Mouse (Mus musculus) mouse trophoblast stem cell (cell line): ENCODE data around the gene Depdc5.
"Not testable (repeated sequence)": the region's sequence is repeated elsewhere in the genome, so short reads cannot be mapped to it uniquely, and the experiment has no call there.

Source experiments
- in situ Hi-C, 2 experiments: fragments of 300-500 bp; cut with MseI, MboI; formaldehyde crosslinking; loops; 2 replicates in 1 of 2; 3 replicates in 1 of 2; pipeline ENCODE4 v1.15.1; 2025

The Depdc5 gene

GRCm38 (mm10) chr5:33028656-33029055, 165.2 kb downstream of the Depdc5 start:
- in situ Hi-C loops, result loop anchor here (10.0 kb wide), 1 partner anchor 94 kb away; no protein-coding TSS in a partner anchor

GRCm38 (mm10) chr5:33030425-33031175, 167.1 kb downstream of the Depdc5 start:
- in situ Hi-C loops, result no loop called here

GRCm38 (mm10) chr5:33032036-33032773, 168.7 kb downstream of the Depdc5 start:
- in situ Hi-C loops, result no loop called here

- in situ Hi-C loops, result no loop called here
Measured at GRCm38 (mm10) chr5:33033121-33033520, 169.6 kb downstream of the Depdc5 start.

- in situ Hi-C loops, result not testable (repeated sequence)
Measured at GRCm38 (mm10) chr5:33033633-33034032, 170.1 kb downstream of the Depdc5 start.

GRCm38 (mm10) chr5:33034100-33034499, 170.6 kb downstream of the Depdc5 start:
- in situ Hi-C loops, result no loop called here

GRCm38 (mm10) chr5:33034916-33035315, 171.4 kb downstream of the Depdc5 start:
- in situ Hi-C loops, result loop anchor here in 1 of 2 experiments (5.0 kb wide), 1 partner anchor 107 kb away; no protein-coding TSS in a partner anchor

GRCm38 (mm10) chr5:33038656-33039509, 175.4 kb downstream of the Depdc5 start:
- in situ Hi-C loops, result loop anchor here in 1 of 2 experiments (5.0 kb wide), 1 partner anchor 103 kb away; no protein-coding TSS in a partner anchor

GRCm38 (mm10) chr5:33039510-33039911, 176.0 kb downstream of the Depdc5 start:
- in situ Hi-C loops, result loop anchor here in 1 of 2 experiments (5.0 kb wide), 1 partner anchor 103 kb away; no protein-coding TSS in a partner anchor

GRCm38 (mm10) chr5:33040735-33041134, 177.2 kb downstream of the Depdc5 start:
- in situ Hi-C loops, result not testable (repeated sequence)

GRCm38 (mm10) chr5:33043397-33043796, 179.9 kb downstream of the Depdc5 start:
- in situ Hi-C loops, result no loop called here
